Mouse (Mus musculus) frontal cortex, postnatal 10 days (tissue): ENCODE results near the gene Ifi35.
"Not testable (repeated sequence)": the region's sequence is repeated elsewhere in the genome, so short reads cannot be mapped to it uniquely, and the experiment has no call there.

ENCODE experiments used
- DNase-seq, 2 experiments: peaks; one replicate each; pipeline ENCODE4 v3.0.0; 2022; ENCODE audit warnings: low spot score in 2 of 2, mixed read lengths in 1 of 2

Gene Ifi35

DNA sequence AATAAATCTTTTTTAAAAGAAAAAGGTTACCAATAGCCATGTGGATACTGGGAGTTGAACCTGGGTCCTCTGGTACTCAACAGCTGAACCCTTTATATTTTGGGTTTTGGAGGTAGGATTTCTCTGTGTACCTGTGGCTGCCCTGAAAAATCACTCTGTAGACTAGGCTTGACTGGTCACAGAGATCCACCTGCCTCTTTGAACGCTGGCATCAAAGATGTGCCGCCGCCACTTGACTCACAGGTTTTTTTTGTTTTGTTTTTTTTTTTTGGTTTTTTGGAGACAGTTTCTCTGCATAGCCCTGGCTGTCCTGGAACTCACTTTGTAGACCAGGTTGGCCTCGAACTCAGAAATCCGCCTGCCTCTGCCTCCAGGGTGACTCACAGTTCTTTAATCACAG, 421 bp upstream of the Ifi35 start:
- DNase-seq = no peak

DNA sequence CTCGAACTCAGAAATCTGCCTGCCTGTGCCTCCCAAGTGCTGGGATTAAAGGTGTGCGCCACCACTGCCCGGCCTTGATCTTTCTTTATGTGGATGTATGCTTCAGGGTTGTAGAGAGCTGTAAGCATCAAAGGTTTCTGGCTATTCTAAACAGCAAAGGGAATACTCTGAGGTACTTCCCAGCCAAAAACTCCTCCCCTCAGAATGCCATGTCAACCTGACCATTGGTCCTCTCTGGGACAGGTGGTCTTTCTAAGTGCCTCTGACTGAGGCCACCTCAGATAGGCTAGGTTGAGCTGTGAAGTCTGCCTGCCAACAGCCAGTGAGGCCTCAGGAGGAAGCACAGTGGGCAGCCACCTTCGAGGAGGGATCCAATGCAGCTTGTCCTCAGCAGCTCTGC, 692 bp downstream of the Ifi35 start:
- no peak for DNase-seq

DNA sequence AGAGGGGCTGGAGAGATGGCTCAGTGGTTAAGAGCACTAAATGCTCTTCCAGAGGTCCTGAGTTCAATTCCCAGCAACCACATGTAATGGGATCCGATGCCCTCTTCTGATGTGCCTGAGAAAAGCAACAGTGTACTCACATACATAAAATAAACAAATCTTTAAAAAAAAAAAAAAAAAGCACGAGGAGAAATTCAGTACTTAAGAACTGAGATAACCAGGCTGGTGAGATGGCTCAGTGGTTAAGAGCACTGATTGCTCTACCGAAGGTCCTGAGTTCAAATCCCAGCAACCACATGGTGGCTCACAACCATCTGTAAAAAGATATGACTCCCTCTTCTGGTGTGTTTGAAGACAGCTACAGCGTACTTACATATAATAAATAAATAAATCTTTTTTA, 1.4 kb downstream of the Ifi35 start:
- not testable (repeated sequence) for DNase-seq

- DNase-seq = no peak
Observed at GRCm38 (mm10) chr11:101450394-101450793, 2.2 kb downstream of the Ifi35 start.

- no peak for DNase-seq
Observed at GRCm38 (mm10) chr11:101451536-101451935, 3.3 kb downstream of the Ifi35 start.

- DNase-seq = no peak
Observed at GRCm38 (mm10) chr11:101452093-101452774, 4.0 kb downstream of the Ifi35 start.

DNA sequence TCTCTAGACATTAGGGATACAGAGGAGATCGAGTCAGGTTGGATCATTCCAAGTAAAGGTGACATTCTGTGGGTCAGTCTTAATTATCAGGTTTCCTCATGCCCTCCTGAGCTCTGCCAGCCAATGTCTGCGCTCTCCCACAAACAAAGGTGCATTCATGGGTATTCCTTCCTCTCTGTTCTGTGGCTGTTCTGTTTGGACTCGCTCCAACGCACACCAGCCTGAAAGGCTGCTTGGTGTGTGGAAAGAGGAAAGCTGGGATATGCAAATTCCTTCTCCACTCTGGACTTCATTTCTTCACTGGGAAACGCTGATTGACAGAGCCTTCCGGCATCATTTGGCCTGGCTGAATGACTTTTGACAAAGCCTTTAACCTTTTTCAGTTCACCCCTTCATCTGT, 6.5 kb downstream of the Ifi35 start:
- DNase-seq = no peak

- no peak for DNase-seq
Observed at GRCm38 (mm10) chr11:101455627-101456026, 7.4 kb downstream of the Ifi35 start.

DNA sequence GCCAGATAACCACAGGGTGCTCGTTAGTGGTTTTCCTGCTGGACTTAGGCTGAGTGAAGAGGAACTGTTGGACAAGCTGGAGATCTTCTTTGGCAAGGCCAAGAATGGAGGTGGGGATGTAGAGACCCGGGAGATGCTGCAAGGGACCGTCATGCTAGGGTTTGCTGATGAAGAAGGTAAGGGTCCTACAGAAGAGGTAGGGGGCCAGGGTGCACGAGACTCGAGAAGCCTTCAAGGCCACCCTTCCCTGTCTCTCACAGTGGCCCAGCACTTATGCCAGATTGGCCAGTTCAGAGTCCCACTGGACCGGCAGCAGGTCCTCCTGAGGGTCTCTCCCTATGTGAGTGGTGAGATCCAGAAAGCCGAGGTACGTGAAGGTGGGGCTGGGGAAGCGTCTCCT, 9.4 kb downstream of the Ifi35 start:
- DNase-seq = no peak

- DNase-seq = no peak
Observed at GRCm38 (mm10) chr11:101458217-101458616, 10.0 kb downstream of the Ifi35 start.

DNA sequence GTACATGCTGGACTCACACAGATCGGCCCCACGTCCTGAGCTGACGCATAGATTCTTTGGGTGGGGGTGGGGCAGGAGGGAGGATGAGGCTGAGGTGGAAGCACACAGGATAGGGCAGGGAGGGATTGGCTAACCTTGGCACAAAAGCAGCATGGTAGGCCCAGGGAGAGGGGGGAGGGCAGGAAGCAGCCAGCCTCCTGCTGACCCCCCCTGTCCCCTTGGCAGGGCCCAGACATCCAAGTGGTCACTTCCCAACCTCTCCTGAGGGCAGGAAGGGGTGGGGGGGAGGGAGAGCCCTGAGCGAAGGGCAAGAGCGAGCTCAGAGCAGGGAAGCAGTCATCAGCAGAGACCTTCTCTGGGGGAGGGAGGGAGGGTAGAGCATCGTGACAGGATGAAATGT, 11.5 kb downstream of the Ifi35 start:
- DNase-seq = no peak

- no peak for DNase-seq
Observed at GRCm38 (mm10) chr11:101460321-101460720, 12.1 kb downstream of the Ifi35 start.

GRCm38 (mm10) chr11:101462141-101462540, 13.9 kb downstream of the Ifi35 start:
- DNase-seq = no peak

- DNase-seq = no peak
Observed at GRCm38 (mm10) chr11:101462583-101463440, 14.6 kb downstream of the Ifi35 start.

DNA sequence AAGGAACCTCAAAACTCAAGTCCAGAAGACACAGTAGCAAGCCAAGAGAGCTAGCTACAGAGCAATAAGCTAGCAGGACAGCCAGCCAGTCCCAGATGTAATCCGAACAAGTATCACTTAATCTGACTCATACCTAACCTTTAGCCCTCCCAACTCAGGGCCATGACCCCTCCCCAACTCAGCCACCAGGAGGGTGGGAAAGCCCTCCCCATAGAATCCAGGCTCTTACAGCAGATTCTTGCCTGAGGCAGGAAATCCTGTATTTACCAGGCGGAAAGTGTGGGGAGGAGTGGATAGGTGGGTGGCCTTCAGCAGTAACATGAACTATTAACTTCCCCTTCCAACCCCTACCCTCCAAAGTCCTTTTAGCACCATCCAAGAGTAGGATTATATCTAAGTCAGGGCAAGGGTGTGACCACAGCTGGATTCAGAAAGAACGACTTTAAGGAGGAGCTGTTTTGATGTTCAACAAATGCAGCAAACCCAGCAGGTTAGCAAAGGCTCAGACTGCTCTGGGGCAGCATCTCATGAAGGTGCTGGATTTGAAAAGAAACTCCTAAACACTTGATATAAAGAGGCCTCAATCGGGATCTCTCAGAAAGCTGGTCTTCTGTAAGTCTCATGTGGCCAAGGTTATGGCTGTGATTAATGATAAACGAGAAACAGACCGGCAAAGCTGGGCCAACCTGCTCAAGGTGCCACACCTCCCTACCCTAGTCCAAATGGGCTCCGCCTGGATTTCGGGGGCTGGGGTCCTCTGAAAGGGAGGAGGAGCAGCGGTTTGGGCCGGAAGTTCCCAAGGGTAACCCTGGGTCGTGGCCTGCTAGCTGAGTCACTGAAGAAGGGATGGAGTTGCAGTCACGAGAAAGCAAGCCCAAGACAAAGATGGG, 16.2 kb downstream of the Ifi35 start, which contains the start of gene Rnd2:
TSS of gene Rnd2 (plus strand) at position 789 of the 890 bp plus-strand sequence.
- DNase-seq = no peak

GRCm38 (mm10) chr11:101465101-101465868, 17.1 kb downstream of the Ifi35 start:
- DNase-seq = peak in 1 of 2 experiments; percentile 49

DNA sequence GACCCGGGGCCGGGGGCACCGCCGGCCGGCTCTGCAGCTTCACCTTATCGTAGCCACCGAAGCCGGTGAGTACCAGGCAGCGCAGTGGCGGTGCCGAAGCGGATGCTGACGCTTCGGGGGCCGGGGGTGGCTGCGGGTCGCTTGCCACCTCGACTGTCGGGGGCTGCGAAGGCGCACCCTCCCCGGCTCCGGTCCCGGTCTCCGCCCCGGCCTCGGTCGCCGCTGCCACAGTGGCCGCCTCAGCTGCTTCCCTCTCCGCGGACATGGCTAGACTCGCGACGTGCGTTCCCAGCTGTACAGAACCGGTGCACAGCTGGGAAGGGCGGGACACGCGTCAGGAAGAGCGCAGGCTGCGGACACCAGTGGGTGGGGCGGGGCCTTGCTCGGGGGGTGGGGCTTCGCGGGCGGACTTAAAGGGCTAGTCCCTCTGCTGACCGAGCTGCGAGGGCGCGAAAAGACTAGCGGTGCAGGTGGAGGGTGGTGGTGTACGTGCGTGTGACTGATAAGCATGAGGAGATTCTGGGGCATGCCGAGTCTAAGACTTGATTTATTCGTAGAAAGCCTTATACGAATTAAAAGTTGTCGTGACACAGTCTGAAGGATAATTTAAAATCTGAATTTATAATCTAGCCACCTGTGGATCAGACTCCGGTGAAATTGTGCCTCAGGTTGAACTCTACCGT, 17.8 kb downstream of the Ifi35 start, which contains the start of gene Vat1:
TSS of gene Vat1 (minus strand) at position 362 of the 683 bp plus-strand sequence.
- DNase-seq = peak in 1 of 2 experiments; percentile 70

DNA sequence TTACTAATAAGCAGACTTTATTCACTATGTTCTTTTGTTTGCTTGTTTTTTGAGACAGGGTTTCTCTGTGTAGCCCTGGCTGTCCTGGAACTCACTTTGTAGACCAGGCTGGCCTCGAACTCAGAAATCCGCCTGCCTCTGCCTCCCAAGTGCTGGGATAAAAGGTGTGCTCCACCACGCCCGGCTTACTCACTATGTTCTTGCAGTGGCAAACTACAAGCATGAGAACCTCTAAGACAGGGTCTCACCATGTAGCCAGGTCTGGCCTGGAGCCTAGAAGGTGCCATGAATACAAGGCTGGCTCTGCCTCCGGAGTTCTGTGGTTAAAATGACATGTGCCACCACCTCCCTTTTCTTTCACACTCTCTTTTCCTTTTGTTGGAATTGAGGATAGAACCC, 18.3 kb downstream of the Ifi35 start:
- not testable (repeated sequence) for DNase-seq

- peak; percentile 69 to 72 for DNase-seq
Observed at GRCm38 (mm10) chr11:101467477-101468262, 19.5 kb downstream of the Ifi35 start.

- DNase-seq = no peak
Observed at GRCm38 (mm10) chr11:101468263-101468688, 20.1 kb downstream of the Ifi35 start.
